Mouse (Mus musculus): ENCODE data around the gene Opa3. TPM values are rescaled to one million over a fixed set of nuclear protein-coding genes. Genes with fewer than 3 reads are reported as not detected.

The Opa3 gene
- polyA plus RNA-seq, 1 experiment from 2014 or later: 20.7 TPM

DNA sequence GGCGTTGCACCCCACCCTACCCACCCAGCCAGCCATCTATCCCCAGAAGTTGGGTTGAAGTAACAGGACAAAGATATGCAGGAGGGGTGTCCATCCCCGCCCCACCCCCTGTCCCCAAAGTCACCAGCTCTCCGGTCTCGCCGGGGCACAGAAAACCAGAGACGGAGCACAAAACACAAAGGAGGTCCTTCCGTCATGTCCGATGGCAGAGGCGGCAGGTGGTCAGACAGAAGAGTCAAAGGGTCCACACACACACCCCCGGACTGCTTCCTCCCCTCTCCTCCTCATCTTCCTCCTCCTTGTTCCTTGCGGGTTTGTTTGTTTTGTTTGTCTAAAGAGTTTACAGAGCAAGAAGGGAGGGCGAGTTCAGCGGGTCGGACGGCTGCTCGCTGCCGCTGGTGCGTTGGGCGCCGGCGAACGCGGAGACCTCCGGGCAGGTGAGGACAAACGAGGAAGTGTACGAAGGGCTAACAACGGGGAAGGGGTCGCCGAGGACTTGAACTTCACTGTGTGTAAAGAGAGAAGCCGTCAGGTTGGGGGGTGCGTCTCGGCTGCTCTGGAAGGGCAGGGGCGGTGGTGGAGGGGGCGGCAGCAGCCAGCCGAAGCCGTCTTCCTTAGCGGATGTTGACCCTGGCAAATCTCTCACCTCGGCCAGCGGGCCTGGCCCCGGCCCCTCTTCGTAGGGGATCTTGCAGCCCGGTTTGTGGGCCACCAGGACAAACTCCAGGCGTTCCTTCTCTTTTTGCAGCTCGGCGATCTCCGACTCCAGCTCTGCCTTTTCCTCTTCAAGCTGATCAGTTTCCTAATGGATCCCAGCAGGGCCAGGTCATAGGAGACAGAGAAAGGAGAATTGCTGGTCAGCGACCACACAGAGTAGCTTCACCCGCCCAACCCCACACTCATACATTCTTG, 76.6 kb downstream of the Opa3 start:
- no peak overlapping the region for H3K27ac ChIP-seq (replicated peaks)
- peak overlapping the region; percentile 35 for H3K4me3 ChIP-seq (ENCODE audit: low read depth, low read length)
- no peaks in the 10 kb centered on the region for H3K9me3 ChIP-seq (ENCODE audit: control insufficient read depth, low read length)
- H3K9ac ChIP-seq (ENCODE audit: low read length): 0 out of 2 replicates have a peak overlapping the region, but pooled peaks have one; percentile 38
- ATAC-seq (ENCODE audit: low FRiP score, low TSS enrichment) (no peak), DNase-seq (ENCODE audit: low spot score) (no peak)
- H3K4me1 ChIP-seq (replicated peaks; ENCODE audit: control insufficient read depth, insufficient read depth): peaks cover 8% of the 10 kb centered on the region; the same call in 1 of the 2 replicates
- TF ChIP-seq CTCF (IDR thresholded peaks at IDR 0.05; ENCODE audit: low read depth): no peak
- no peak for TF ChIP-seq EP300 (optimal IDR thresholded peaks at IDR 0.05)
- H3K27me3 ChIP-seq (ENCODE audit: control insufficient read depth, insufficient read depth, low read length): peaks cover 3% of the 10 kb centered on the region; the same call in 1 of the 2 replicates
- 4% methylated on average over 45 of the region's 48 CpGs for WGBS
- no peaks in the 10 kb centered on the region for H3K36me3 ChIP-seq (ENCODE audit: control insufficient read depth, insufficient read depth, low read length)
- H3K4me2 ChIP-seq (replicated peaks; ENCODE audit: low read depth): peak overlapping the region; percentile 60

DNA sequence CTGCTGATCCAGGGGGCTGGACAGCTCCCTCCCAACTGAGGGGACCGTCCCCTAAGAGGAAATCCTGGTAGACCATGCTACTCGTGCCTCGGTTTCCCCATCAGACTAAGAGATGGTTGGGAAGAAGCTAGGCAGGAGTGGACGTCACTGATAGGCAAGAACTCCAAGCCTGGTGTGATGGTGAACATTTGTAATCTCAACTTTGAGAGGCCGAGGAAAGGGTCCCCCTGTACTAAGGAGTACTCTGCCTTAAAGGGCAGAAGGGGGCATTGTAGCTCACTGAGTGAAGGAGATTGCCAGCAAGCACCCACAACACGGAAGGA, 77.2 kb downstream of the Opa3 start:
- Histone ChIP-seq H3K27me3 (ENCODE audit: control insufficient read depth, insufficient read depth, low read length) (peaks cover 3% of the 10 kb centered on the region; the same call in 1 of the 2 replicates), H3K4me2 (replicated peaks; ENCODE audit: low read depth) (no peak overlapping the region)

More for the DNA sequence above, 77.2 kb downstream of the Opa3 start:
- no peak for TF ChIP-seq CTCF (IDR thresholded peaks at IDR 0.05; ENCODE audit: low read depth)
- TF ChIP-seq EP300 (optimal IDR thresholded peaks at IDR 0.05): no peak
- Histone ChIP-seq H3K4me3 (ENCODE audit: low read depth, low read length) (no peak overlapping the region), H3K36me3 (ENCODE audit: control insufficient read depth, insufficient read depth, low read length) (no peaks in the 10 kb centered on the region), H3K27ac (replicated peaks) (no peak overlapping the region), H3K4me1 (replicated peaks; ENCODE audit: control insufficient read depth, insufficient read depth) (peaks cover 8% of the 10 kb centered on the region; the same call in 1 of the 2 replicates), H3K9ac (ENCODE audit: low read length) (no peak overlapping the region), H3K9me3 (ENCODE audit: control insufficient read depth, low read length) (no peaks in the 10 kb centered on the region)
- 12% methylated on average over 6 of the region's 6 CpGs for WGBS
- no peak for ATAC-seq (ENCODE audit: low FRiP score, low TSS enrichment)
- DNase-seq (ENCODE audit: low spot score): no peak

MicroRNAs encoded within 50 kb of the gene (microRNA counts, 519-probe panel; counts per million panel counts)
- microRNA mmu-miR-330: not detected

Small RNA genes within 50 kb of the gene (microRNA-seq; reads per million reads assigned to microRNA genes)
- gene Mir330: 181 reads per million, percentile 52 among the genes with 10 or more reads in this experiment

Other genes with a start within 250 kb of the Opa3 start
- gene Nanos2, start 240.9 kb upstream of the Opa3 start, polyA plus RNA-seq (2015; fragmentation: Nextera tagmentation; extraction: Ambion mirVana): not detected in 2 replicates
- gene Mypop, start 237.1 kb upstream of the Opa3 start, polyA plus RNA-seq (2015; fragmentation: Nextera tagmentation; extraction: Ambion mirVana): 1.3 and 1.4 TPM in 2 replicates
- gene Irf2bp1, start 224.3 kb upstream of the Opa3 start, polyA plus RNA-seq (2015; fragmentation: Nextera tagmentation; extraction: Ambion mirVana): 9.8 and 12.0 TPM in 2 replicates
- gene Foxa3, start 204.8 kb upstream of the Opa3 start, polyA plus RNA-seq (2015; fragmentation: Nextera tagmentation; extraction: Ambion mirVana): 39.2 and 46.0 TPM in 2 replicates
- 9.1 and 9.6 TPM in 2 replicates for gene Sympk, start 204.0 kb upstream of the Opa3 start, polyA plus RNA-seq (2015; fragmentation: Nextera tagmentation; extraction: Ambion mirVana)
- not detected in 2 replicates for gene Rsph6a, start 173.6 kb upstream of the Opa3 start, polyA plus RNA-seq (2015; fragmentation: Nextera tagmentation; extraction: Ambion mirVana)
- gene Dmwd, start 152.1 kb upstream of the Opa3 start, polyA plus RNA-seq (2015; fragmentation: Nextera tagmentation; extraction: Ambion mirVana): 4.5 and 7.0 TPM in 2 replicates
- 91.3 and 103 TPM in 2 replicates for gene Dmpk, start 144.5 kb upstream of the Opa3 start, polyA plus RNA-seq (2015; fragmentation: Nextera tagmentation; extraction: Ambion mirVana)
- 6.1 and 7.7 TPM in 2 replicates for gene Six5, start 133.7 kb upstream of the Opa3 start, polyA plus RNA-seq (2015; fragmentation: Nextera tagmentation; extraction: Ambion mirVana)
- 0.72 and 0.76 TPM in 2 replicates for gene Gm4969, start 110.0 kb upstream of the Opa3 start, polyA plus RNA-seq (2015; fragmentation: Nextera tagmentation; extraction: Ambion mirVana)
- 6.5 and 6.7 TPM in 2 replicates for gene Fbxo46, start 108.5 kb upstream of the Opa3 start, polyA plus RNA-seq (2015; fragmentation: Nextera tagmentation; extraction: Ambion mirVana)
- 11.3 and 11.8 TPM in 2 replicates for gene Qpctl, start 79.0 kb upstream of the Opa3 start, polyA plus RNA-seq (2015; fragmentation: Nextera tagmentation; extraction: Ambion mirVana)
- gene Snrpd2, start 78.6 kb upstream of the Opa3 start, polyA plus RNA-seq (2015; fragmentation: Nextera tagmentation; extraction: Ambion mirVana): 96.9 and 103 TPM in 2 replicates
- gene Gipr, start 62.2 kb upstream of the Opa3 start, polyA plus RNA-seq (2015; fragmentation: Nextera tagmentation; extraction: Ambion mirVana): 0.22 and 0.27 TPM in 2 replicates
- 8.4 and 8.8 TPM in 2 replicates for gene Eml2, start 51.9 kb upstream of the Opa3 start, polyA plus RNA-seq (2015; fragmentation: Nextera tagmentation; extraction: Ambion mirVana)
- 0.85 and 1.3 TPM in 2 replicates for gene Gpr4, start 15.8 kb upstream of the Opa3 start, polyA plus RNA-seq (2015; fragmentation: Nextera tagmentation; extraction: Ambion mirVana)
- 108 and 120 TPM in 2 replicates for gene Vasp, start 43.5 kb downstream of the Opa3 start, polyA plus RNA-seq (2015; fragmentation: Nextera tagmentation; extraction: Ambion mirVana)
- 0.17 and 0.21 TPM in 2 replicates for gene Ppm1n, start 51.7 kb downstream of the Opa3 start, polyA plus RNA-seq (2015; fragmentation: Nextera tagmentation; extraction: Ambion mirVana)
- gene Rtn2, start 54.3 kb downstream of the Opa3 start, polyA plus RNA-seq (2015; fragmentation: Nextera tagmentation; extraction: Ambion mirVana): 10.1 and 12.1 TPM in 2 replicates
- 0.21 and 0.38 TPM in 2 replicates for gene Fosb, start 81.7 kb downstream of the Opa3 start, polyA plus RNA-seq (2015; fragmentation: Nextera tagmentation; extraction: Ambion mirVana)
- 32.8 and 36.9 TPM in 2 replicates for gene Ercc1, start 116.4 kb downstream of the Opa3 start, polyA plus RNA-seq (2015; fragmentation: Nextera tagmentation; extraction: Ambion mirVana)
- 13.4 and 13.6 TPM in 2 replicates for gene Cd3eap, start 131.1 kb downstream of the Opa3 start, polyA plus RNA-seq (2015; fragmentation: Nextera tagmentation; extraction: Ambion mirVana)
- 10.3 and 12.2 TPM in 2 replicates for gene Ppp1r13l, start 131.4 kb downstream of the Opa3 start, polyA plus RNA-seq (2015; fragmentation: Nextera tagmentation; extraction: Ambion mirVana)
- gene Ercc2, start 153.7 kb downstream of the Opa3 start, polyA plus RNA-seq (2015; fragmentation: Nextera tagmentation; extraction: Ambion mirVana): 6.0 and 6.4 TPM in 2 replicates
- gene Klc3, start 175.8 kb downstream of the Opa3 start, polyA plus RNA-seq (2015; fragmentation: Nextera tagmentation; extraction: Ambion mirVana): 24.3 and 26.5 TPM in 2 replicates
- 42.1 and 43.6 TPM in 2 replicates for gene Ckm, start 176.4 kb downstream of the Opa3 start, polyA plus RNA-seq (2015; fragmentation: Nextera tagmentation; extraction: Ambion mirVana)
- 5.2 and 5.3 TPM in 2 replicates for gene Mark4, start 230.5 kb downstream of the Opa3 start, polyA plus RNA-seq (2015; fragmentation: Nextera tagmentation; extraction: Ambion mirVana)
- gene Exoc3l2, start 235.0 kb downstream of the Opa3 start, polyA plus RNA-seq (2015; fragmentation: Nextera tagmentation; extraction: Ambion mirVana): 0.97 and 1.1 TPM in 2 replicates